Mouse (Mus musculus) adrenal gland, adult 18-20 months (tissue): ENCODE measurements around the gene Josd2. TPM values are rescaled to one million over a fixed set of nuclear protein-coding genes. Genes with fewer than 3 reads are reported as not detected.

Experiments used
- DNase-seq, 2 experiments: peaks; one replicate each; pipeline ENCODE4 v3.0.0; 2021 to 2022; ENCODE audit warnings: low spot score in 2 of 2
- microRNA-seq, 2 experiments: library from miRNA; unstranded; fragments of <30 nt; microRNA quantifications; one replicate each; pipeline ENCODE4 v1.2.0; 2021; ENCODE audit warnings: borderline number of aligned reads in 2 of 2
- total RNA-seq, 2 experiments: library from RNA; stranded (reverse); gene quantifications; 1 replicate in 1 of 2; 2 replicates in 1 of 2; pipeline ENCODE4 v1.2.3; 2021

The Josd2 gene
- total RNA-seq, 2 experiments from 2014 or later, result 40.0 to 42.6 TPM

GRCm38 (mm10) chr7:44495992-44496770, 28.4 kb downstream of the Josd2 start, which contains the start of the genes Emc10 and Fam71e1:
Gene Emc10 (minus strand): TSS chr7:44496529.
Gene Fam71e1 (plus strand): TSS chr7:44496581.
- peak; percentile 97 to 98 for DNase-seq

- no peak for DNase-seq
Observed at GRCm38 (mm10) chr7:44496771-44497109, 29.0 kb downstream of the Josd2 start.

- DNase-seq, result no peak
Observed at GRCm38 (mm10) chr7:44497361-44498055, 29.7 kb downstream of the Josd2 start.

GRCm38 (mm10) chr7:44498922-44499321, 31.1 kb downstream of the Josd2 start:
- no peak for DNase-seq

- DNase-seq, result no peak
Observed at GRCm38 (mm10) chr7:44500046-44500445, 32.3 kb downstream of the Josd2 start.

GRCm38 (mm10) chr7:44501563-44502115, 33.9 kb downstream of the Josd2 start:
- DNase-seq, result peak; percentile 61 to 70

- no peak for DNase-seq
Observed at GRCm38 (mm10) chr7:44507491-44507890, 39.7 kb downstream of the Josd2 start.

GRCm38 (mm10) chr7:44519240-44519913, 51.6 kb downstream of the Josd2 start:
- no peak for DNase-seq

GRCm38 (mm10) chr7:44520990-44521389, 53.2 kb downstream of the Josd2 start:
- no peak for DNase-seq

Small RNAs within 50 kb of the gene (microRNA-seq; reads per million reads assigned to microRNA genes)
- 1.9 to 6.7 reads per million in 2 experiments for gene Mir7052

Other genes with a start within 250 kb of the Josd2 start
- gene Klk1, start 242.6 kb upstream of the Josd2 start, total RNA-seq, result under 1 TPM in 1 of 2 experiments, not detected in 1; 0.32 TPM
- not detected for gene Gm36864, start 231.8 kb upstream of the Josd2 start, total RNA-seq
- 1 to 10 TPM in 1 of 2 experiments, under 1 TPM in 1; 0.70 to 1.2 TPM for gene 1700028J19Rik, start 221.3 kb upstream of the Josd2 start, total RNA-seq
- 100 to 1,000 TPM in 1 of 2 experiments, 10 to 100 TPM in 1; 65.0 to 100 TPM for gene 2410002F23Rik, start 221.3 kb upstream of the Josd2 start, total RNA-seq
- not detected for gene Acp4, start 210.6 kb upstream of the Josd2 start, total RNA-seq
- not detected for gene Gm15517, start 206.5 kb upstream of the Josd2 start, total RNA-seq
- gene Clec11a, start 161.1 kb upstream of the Josd2 start, total RNA-seq, result 1 to 10 TPM; 3.8 to 4.4 TPM
- gene Shank1, start 157.7 kb upstream of the Josd2 start, total RNA-seq, result 10 to 100 TPM in 1 of 2 experiments, 1 to 10 TPM in 1; 7.7 to 10.0 TPM
- 1 to 10 TPM; 4.7 to 6.9 TPM for gene Syt3, start 83.9 kb upstream of the Josd2 start, total RNA-seq
- gene 1700008O03Rik, start 82.2 kb upstream of the Josd2 start, total RNA-seq, result 1 to 10 TPM in 1 of 2 experiments, under 1 TPM in 1; 0.86 to 1.0 TPM
- 1 to 10 TPM; 5.0 to 7.3 TPM for gene Lrrc4b, start 39.0 kb upstream of the Josd2 start, total RNA-seq
- not detected for gene Aspdh, start 2.6 kb upstream of the Josd2 start, total RNA-seq
- gene Emc10, start 28.5 kb downstream of the Josd2 start, total RNA-seq, result 100 to 1,000 TPM in 1 of 2 experiments, 10 to 100 TPM in 1; 95.4 to 101 TPM
- 1 to 10 TPM; 5.6 to 8.9 TPM for gene Fam71e1, start 28.6 kb downstream of the Josd2 start, total RNA-seq
- gene Mybpc2, start 56.7 kb downstream of the Josd2 start, total RNA-seq, result under 1 TPM in 1 of 2 experiments, not detected in 1; 0.93 TPM
- under 1 TPM; 0.19 to 0.43 TPM for gene Spib, start 64.1 kb downstream of the Josd2 start, total RNA-seq
- 1 to 10 TPM; 8.3 to 9.4 TPM for gene Pold1, start 80.9 kb downstream of the Josd2 start, total RNA-seq
- gene Nr1h2, start 86.0 kb downstream of the Josd2 start, total RNA-seq, result 100 to 1,000 TPM; 108 to 128 TPM
- 1 to 10 TPM; 1.3 to 1.6 TPM for gene Napsa, start 104.4 kb downstream of the Josd2 start, total RNA-seq
- 1 to 10 TPM; 4.0 to 5.6 TPM for gene Kcnc3, start 122.7 kb downstream of the Josd2 start, total RNA-seq
- 1 to 10 TPM; 5.5 to 6.6 TPM for gene Myh14, start 202.9 kb downstream of the Josd2 start, total RNA-seq
- not detected for gene Izumo2, start 240.8 kb downstream of the Josd2 start, total RNA-seq